Mouse (Mus musculus) spleen, adult 2 months (tissue): Measurements from ENCODE around the gene Cutal. TPM values are rescaled to one million over a fixed set of nuclear protein-coding genes. Genes with fewer than 3 reads are reported as not detected.
"Not testable (repeated sequence)": the region's sequence is repeated elsewhere in the genome, so short reads cannot be mapped to it uniquely, and the experiment has no call there.

Experiments used
- DNase-seq, 2 experiments: peaks; one replicate each; pipeline versions ENCODE4 v3.0.0 to v3.0.0-alpha.2; 2012 to 2021; ENCODE audit warnings: low spot score in 2 of 2, low read depth in 1 of 2
- H3K27ac ChIP-seq: fragments of 200-500 bp; 2 replicates; pipeline ENCODE4 v1.5.1; 2012; ENCODE audit warnings: low read length, inconsistent platforms; ENCODE audit not compliant: insufficient read depth
- H3K27me3 ChIP-seq: fragments of 200-500 bp; 2 replicates; pipeline ENCODE4 v1.6.1; 2012; ENCODE audit warnings: mild to moderate bottlenecking, moderate library complexity, low read length, inconsistent platforms; ENCODE audit not compliant: control insufficient read depth, insufficient read depth
- H3K36me3 ChIP-seq: fragments of 200-500 bp; 2 replicates; pipeline ENCODE4 v1.6.1; 2012; ENCODE audit warnings: mild to moderate bottlenecking, low read length, inconsistent platforms; ENCODE audit not compliant: control insufficient read depth, insufficient read depth
- H3K4me1 ChIP-seq: fragments of 200-500 bp; 2 replicates; pipeline ENCODE4 v1.6.1; 2011; ENCODE audit warnings: inconsistent platforms; ENCODE audit not compliant: control insufficient read depth, insufficient read depth, insufficient read length
- H3K4me3 ChIP-seq: fragments of 200-500 bp; 2 replicates; pipeline ENCODE4 v1.5.1; 2011; ENCODE audit warnings: mild to moderate bottlenecking, inconsistent platforms; ENCODE audit not compliant: insufficient read depth, insufficient read length; ENCODE audit errors: extremely low read depth
- CTCF ChIP-seq: fragments of 200-500 bp; IDR thresholded peaks from 2 replicates; pipeline ENCODE4 v1.5.1; 2011; ENCODE audit warnings: mild to moderate bottlenecking, inconsistent platforms; ENCODE audit not compliant: insufficient read depth, insufficient read length, insufficient replicate concordance; ENCODE audit errors: extremely low read depth
- POLR2A ChIP-seq: fragments of 200-500 bp; IDR thresholded peaks from 2 replicates; pipeline ENCODE4 v1.6.1; 2011; ENCODE audit warnings: low read depth, low read length, inconsistent platforms
- WGBS: fragments of 180-500 bp; shearing (Covaris S2); methylation state at CpG from one replicate; pipeline ENCODE4 v1.1.7; 2018; 5-methylcytosine and 5-hydroxymethylcytosine counted together
- polyA plus RNA-seq: library from polyadenylated mRNA; depleted of rRNA; stranded (reverse); fragments of >200 nt; gene quantifications from 2 replicates; pipeline ENCODE4 v1.2.3, GENCODE M21; 2012; rRNA removed

Cutal gene
- polyA plus RNA-seq, result 0.59 TPM in 1 of 2 replicates, not detected in the other

DNA sequence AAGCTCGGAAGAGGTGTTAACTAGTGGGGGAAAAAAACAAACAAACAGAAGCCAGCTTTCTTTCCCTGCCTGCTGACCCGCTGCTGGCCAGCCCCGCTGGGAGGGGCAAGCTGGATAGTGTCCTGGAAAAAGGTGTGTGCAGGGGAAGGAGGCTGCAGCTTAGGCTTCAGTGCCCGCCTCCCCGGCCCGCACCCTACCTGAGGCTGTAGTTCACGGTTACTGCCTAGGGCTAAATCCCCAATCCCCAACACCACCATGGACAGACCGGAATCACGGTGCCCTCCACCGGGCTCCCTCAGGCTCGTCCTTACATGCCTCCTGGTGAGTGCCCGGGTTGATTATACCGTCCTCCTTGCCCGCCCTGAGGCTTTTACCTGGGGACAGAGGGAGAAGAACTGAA is at the start of gene Cutal:
Gene Cutal, plus strand, starts transcription at position 126 of the 400 bp plus-strand sequence.
- no peak within 1 kb of the TSS for H3K4me3 ChIP-seq
- H3K27me3 ChIP-seq, result peaks cover 2% of the 10 kb centered on the region; the same call in 1 of the 2 replicates
- no peaks in the 10 kb centered on the region; the same call in 1 of the 2 replicates for H3K4me1 ChIP-seq
- H3K27ac ChIP-seq, result no peak within 1 kb of the TSS
- no peaks in the 10 kb centered on the region for H3K36me3 ChIP-seq
- WGBS, result 43% methylated on average over 14 of the region's 14 CpGs
- DNase-seq, result no peak
- TF ChIP-seq POLR2A, result no peak
- no peak for TF ChIP-seq CTCF

DNA sequence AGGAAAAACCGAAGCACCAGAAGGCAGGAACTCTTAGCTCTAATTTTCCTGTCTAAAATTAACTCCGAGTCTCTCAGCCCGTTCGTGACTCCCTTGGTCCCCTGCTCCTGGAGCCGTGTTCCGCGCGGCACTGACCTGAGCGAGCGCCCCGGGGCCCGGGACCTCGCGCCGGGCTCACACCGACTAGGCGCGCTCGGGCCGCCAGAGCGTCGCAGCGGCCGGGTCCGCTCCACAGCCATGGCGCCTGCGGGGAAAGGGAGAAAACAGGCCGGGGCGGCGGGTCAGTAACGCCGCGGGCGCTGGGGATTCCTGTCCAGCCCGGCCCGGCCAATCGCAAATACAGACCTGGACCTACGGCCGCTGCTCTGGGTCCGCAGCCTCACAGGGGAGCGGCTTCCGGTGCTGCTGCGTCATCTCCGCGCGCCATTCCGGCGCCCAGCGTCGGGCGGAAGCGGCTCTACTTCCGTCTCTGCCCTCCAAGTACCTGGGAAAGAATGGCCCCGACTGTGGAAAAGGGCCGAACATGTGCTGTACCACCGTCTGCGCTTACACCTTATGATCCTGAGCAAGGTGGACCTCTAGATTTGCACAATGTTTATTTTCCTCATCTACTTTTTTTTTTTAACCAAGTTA is 48.3 kb upstream of the Cutal start, which contains the start of gene Fbxw2:
Gene Fbxw2, minus strand, starts transcription at position 485 of the 633 bp plus-strand sequence.
- TF ChIP-seq POLR2A (peak; percentile 55), CTCF (no peak)
- Histone ChIP-seq H3K27me3 (no peaks in the 10 kb centered on the region), H3K27ac (peak within 1 kb of the TSS; percentile 62), H3K4me1 (no peaks in the 10 kb centered on the region; the same call in 1 of the 2 replicates), H3K36me3 (peaks cover 7% of the 10 kb centered on the region), H3K4me3 (peak within 1 kb of the TSS; percentile 79)
- peak; percentile 69 to 88 for DNase-seq
- under 1% methylated on average over 57 of the region's 57 CpGs for WGBS

DNA sequence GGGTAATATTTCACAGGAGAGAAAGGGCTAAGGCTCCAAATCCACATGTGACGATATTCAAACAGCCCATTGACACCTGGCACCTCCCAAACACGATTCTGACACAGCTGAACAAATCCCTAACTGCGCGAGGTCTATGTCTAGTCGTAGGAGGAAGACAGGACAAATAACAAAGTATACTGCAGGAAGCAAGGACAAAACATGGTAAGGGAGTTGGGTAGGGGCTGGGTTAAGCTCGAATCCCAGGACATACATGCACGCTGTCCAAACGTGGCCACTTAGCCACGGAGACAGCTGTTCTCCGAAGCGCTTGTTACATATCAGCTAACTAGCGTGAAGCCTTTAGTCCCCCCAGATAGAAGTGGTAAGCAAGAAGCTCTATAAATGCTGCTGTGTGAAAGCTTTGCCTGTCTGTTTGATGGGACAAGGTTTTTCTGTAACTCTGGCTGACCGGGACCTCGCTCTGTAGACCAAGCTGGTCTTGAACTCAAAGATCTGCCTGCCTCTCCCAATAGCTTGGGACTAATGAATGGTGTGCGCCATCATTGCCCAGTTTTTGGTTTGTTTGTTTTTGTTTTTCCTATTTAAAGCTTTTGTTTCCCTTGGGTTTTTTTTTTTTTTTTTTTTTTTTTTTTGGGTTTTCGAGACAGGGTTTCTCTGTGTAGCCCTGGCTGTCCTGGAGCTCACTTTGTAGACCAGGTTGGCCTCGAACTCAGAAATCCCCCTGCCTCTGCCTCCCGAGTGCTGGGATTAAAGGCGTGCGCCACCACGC is 47.5 kb upstream of the Cutal start:
- H3K27ac ChIP-seq, result no peak overlapping the region
- peak overlapping the region; percentile 79 for H3K4me3 ChIP-seq
- WGBS, result 40% methylated on average over 21 of the region's 21 CpGs

DNA sequence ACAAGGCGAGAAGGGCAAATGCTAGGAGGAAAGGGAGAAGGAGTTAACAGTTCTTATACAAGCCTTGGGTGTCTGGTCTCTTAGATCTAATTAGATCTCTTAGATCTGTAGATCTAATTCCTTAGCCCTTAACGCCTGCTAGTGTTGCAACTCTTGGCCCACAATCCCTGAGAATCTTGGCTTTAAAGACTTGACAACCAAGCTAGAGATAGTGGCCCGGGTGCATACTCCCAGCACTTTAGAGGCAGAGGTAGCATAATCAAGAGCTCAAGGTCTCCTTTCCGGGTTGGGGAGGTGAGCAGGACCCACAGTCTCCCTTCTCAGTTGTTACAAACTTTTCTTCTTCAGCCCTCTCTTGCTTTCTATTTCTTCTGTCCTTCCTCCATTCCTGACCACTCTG is 46.6 kb upstream of the Cutal start:
- H3K4me3 ChIP-seq, result no peak overlapping the region
- TF ChIP-seq CTCF (no peak), POLR2A (no peak)
- no peak for DNase-seq
- no peaks in the 10 kb centered on the region; the same call in 1 of the 2 replicates for H3K4me1 ChIP-seq
- peaks cover under 1% of the 10 kb centered on the region; the same call in 1 of the 2 replicates for H3K36me3 ChIP-seq
- H3K27ac ChIP-seq, result no peak overlapping the region
- WGBS, result 87% methylated on average over 4 of the region's 4 CpGs
- H3K27me3 ChIP-seq, result no peaks in the 10 kb centered on the region

More for the DNA sequence above, 47.5 kb upstream of the Cutal start:
- H3K36me3 ChIP-seq, result peaks cover 3% of the 10 kb centered on the region; the same call in 1 of the 2 replicates
- peak in 1 of 2 experiments; percentile 12 for DNase-seq
- TF ChIP-seq CTCF (no peak), POLR2A (no peak)
- no peaks in the 10 kb centered on the region; the same call in 1 of the 2 replicates for H3K4me1 ChIP-seq
- H3K27me3 ChIP-seq, result no peaks in the 10 kb centered on the region

DNA sequence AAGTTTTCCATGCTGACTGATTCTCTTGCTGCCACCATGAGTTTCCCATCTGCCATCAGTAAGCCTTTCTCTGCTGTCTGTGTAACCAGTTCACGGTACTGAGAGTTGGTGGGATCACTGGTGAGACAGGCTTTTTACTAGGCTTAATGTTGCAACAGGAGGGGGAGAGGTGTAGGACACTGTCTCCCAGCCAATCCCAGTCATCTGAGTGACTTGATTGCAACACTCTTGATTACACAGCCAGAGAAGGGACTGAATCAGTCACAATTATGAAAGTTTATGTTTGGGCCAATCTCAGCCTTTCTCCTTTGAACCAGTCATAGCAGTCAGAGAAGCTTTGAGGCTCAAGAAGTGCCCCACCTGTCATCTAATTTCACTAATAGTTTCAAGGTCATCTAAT is 46.2 kb upstream of the Cutal start:
- no peaks in the 10 kb centered on the region; the same call in 1 of the 2 replicates for H3K4me1 ChIP-seq
- H3K36me3 ChIP-seq, result no peaks in the 10 kb centered on the region
- no peak overlapping the region for H3K27ac ChIP-seq
- WGBS, result 72% methylated on average over 1 of the region's 1 CpGs
- no peak overlapping the region for H3K4me3 ChIP-seq
- DNase-seq, result no peak
- TF ChIP-seq POLR2A, result no peak
- no peak for TF ChIP-seq CTCF
- no peaks in the 10 kb centered on the region for H3K27me3 ChIP-seq

DNA sequence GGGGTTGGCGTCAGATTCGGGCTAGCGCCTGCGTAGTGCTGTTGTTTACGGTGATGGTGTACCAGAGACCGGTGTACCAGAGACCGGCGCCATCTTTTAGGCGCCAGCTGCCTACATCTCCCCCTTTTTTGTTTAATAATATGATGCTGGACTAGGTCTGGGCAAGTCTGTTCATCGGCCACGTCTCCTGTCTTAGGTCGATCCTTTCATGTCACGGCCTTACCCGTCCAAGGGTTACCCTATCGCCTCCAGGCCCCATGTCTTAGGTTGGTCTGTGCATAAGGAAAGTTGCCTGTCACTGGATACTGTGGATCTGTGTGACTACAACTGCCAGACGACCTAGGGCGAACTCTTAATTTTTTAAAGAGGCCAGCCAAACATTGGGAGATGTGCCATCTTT is 44.1 kb upstream of the Cutal start:
- not testable (repeated sequence) for H3K36me3 ChIP-seq, H3K27ac ChIP-seq, H3K27me3 ChIP-seq, H3K4me1 ChIP-seq, H3K4me3 ChIP-seq, DNase-seq
- 96% methylated on average over 17 of the region's 17 CpGs for WGBS

DNA sequence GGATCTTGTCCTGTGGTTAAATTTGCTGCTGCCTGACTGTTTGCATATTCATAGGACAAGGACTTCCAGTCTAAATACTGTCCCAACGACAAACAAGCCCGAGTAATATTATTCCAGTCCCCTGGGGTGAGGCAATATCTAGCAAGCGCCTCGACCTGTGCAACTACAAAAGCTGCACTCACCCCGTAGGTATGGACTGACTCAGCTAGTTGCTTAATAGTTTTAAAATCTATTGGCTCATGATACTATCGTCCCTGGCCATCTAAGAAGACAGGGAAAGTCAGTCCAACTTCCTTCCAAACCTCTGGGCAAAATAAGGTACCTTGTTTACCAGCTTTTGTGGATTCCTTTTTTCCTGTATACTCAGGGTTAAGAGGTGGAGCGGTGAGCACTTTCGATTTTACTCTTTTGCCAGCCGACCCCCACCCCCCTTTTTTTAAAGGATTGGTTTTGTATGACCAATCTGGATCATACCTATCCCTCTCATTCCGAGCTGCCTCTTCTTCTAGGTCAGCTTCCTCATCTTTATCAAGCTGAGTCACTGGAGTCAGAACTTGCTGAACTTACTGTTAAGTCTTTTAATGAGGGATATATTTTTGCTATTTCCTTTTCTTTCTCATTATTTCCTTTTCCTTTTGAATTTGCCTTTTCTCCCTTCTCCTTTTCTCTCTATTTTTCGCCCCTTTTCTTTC is 41.3 kb upstream of the Cutal start, which contains the start of gene Gm34653:
Gene Gm34653, plus strand, starts transcription at position 242 of the 692 bp plus-strand sequence.
- 66% methylated on average over 11 of the region's 11 CpGs for WGBS
- not testable (repeated sequence) for H3K4me3 ChIP-seq, H3K27me3 ChIP-seq, H3K36me3 ChIP-seq, H3K27ac ChIP-seq, DNase-seq, H3K4me1 ChIP-seq
